ENCODE assay signal across 8 mouse cellular contexts in the genomic region with DNA sequence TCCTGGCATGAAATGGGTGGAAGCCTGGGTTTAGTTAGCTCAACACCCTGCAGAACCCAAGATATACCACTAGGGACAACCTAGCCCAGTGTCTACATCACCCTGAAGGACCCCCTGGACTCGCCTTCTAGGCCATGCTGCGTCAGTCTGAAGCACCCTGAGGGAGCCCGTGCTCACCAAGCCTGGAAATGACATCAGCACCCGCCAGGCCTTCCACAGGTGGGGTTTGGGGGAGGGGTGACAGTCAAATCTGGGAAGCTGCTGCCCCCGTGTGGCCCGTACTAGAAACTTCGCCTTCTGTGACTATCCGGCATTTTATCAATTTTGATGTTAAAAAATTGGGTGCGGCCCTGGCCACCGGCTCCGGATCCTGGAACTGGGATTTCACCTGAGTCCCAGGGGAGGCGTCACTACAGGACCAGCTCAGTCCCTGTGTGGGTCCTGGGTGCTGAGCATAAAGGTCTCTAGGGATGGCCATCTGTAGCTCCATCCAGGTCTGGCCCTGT. TPM values are rescaled to one million over a fixed set of nuclear protein-coding genes. Genes with fewer than 3 reads are reported as not detected.
A peak's percentile ranks its signal among the peaks of the same experiment; 100 is the strongest.
DNase-seq lines count a peak whose midpoint lies in the region; ATAC-seq and TF ChIP-seq lines count a peak whose summit lies in the region.

No protein-coding gene starts in this region.

- WGBS in bone marrow, adult 2 months: 2% methylated on average over 12 of the region's 12 CpGs
- WGBS in heart, embryonic 10.5 days: 6% methylated on average over 12 of the region's 12 CpGs
- WGBS in kidney, embryonic 14.5 days: 7% methylated on average over 12 of the region's 12 CpGs
- 3% methylated on average over 12 of the region's 12 CpGs for WGBS in limb, embryonic 15.5 days
- 2% methylated on average over 12 of the region's 12 CpGs for WGBS in midbrain, postnatal 0 days

- H3ac ChIP-seq in C2C12 (ENCODE audit: control insufficient read depth, insufficient read length, low read depth): no peak overlapping the region

- H3K9ac ChIP-seq in kidney, embryonic 14.5 days (ENCODE audit: low read depth, low read length): no peak overlapping the region
- no peak overlapping the region for H3K9ac ChIP-seq in limb, embryonic 15.5 days
- H3K9ac ChIP-seq in midbrain, postnatal 0 days (replicated peaks; ENCODE audit: low read length, poor library complexity, severe bottlenecking): no peak overlapping the region

- H3K4me3 ChIP-seq in C2C12 (ENCODE audit: insufficient read depth, poor library complexity, severe bottlenecking): no peak overlapping the region
- H3K4me3 ChIP-seq in bone marrow, adult 2 months (replicated peaks; ENCODE audit: control insufficient read depth, low read depth, low read length): no peak overlapping the region
- no peak overlapping the region for H3K4me3 ChIP-seq in heart, embryonic 10.5 days
- no peak overlapping the region for H3K4me3 ChIP-seq in kidney, embryonic 14.5 days (ENCODE audit: low read length)
- H3K4me3 ChIP-seq in limb, embryonic 15.5 days: no peak overlapping the region
- peak overlapping the region; percentile 17 for H3K4me3 ChIP-seq in midbrain, postnatal 0 days (ENCODE audit: low read depth, low read length)

- peak; percentile 78 for ATAC-seq in erythroblast, adult 5-6 weeks (replicated peaks; ENCODE audit: low FRiP score, poor library complexity, severe bottlenecking)
- peak; percentile 90 for ATAC-seq in kidney, embryonic 14.5 days (ENCODE audit: low FRiP score, low TSS enrichment)
- ATAC-seq in limb, embryonic 15.5 days (ENCODE audit: insufficient number of reproducible peaks, low FRiP score, low TSS enrichment, low read depth): peak; percentile 74
- peak; percentile 91 for ATAC-seq in midbrain, postnatal 0 days (ENCODE audit: low FRiP score)

- TF ChIP-seq CTCF in C2C12 (IDR thresholded peaks at IDR 0.05; ENCODE audit: control insufficient read depth, insufficient read depth, insufficient read length): peak; percentile 79
- TF ChIP-seq CTCF in bone marrow, adult 2 months (IDR thresholded peaks at IDR 0.05; ENCODE audit: control insufficient read depth, insufficient read depth, low read length): peak; percentile 65; the same call in 1 of the 2 replicates
- peak; percentile 91 for TF ChIP-seq CTCF in midbrain, postnatal 0 days (IDR thresholded peaks at IDR 0.05)

- H3K4me2 ChIP-seq in kidney, embryonic 14.5 days (replicated peaks; ENCODE audit: low read depth, low read length): no peak overlapping the region
- 0 out of 2 replicates have a peak overlapping the region, but pooled peaks have one; percentile 10 for H3K4me2 ChIP-seq in limb, embryonic 15.5 days
- peak overlapping the region; percentile 32; the same call in 1 of the 2 replicates for H3K4me2 ChIP-seq in midbrain, postnatal 0 days (ENCODE audit: low read depth, low read length, poor library complexity, severe bottlenecking)

- DNase-seq in heart, embryonic 10.5 days (ENCODE audit: low spot score): peak; percentile 92
- peak; percentile 94 for DNase-seq in midbrain, postnatal 0 days (ENCODE audit: low spot score)
- DNase-seq in spleen, postnatal 36 days (ENCODE audit: low spot score in 2 of 2): peak; percentile 83 to 88

- H3K27me3 ChIP-seq in C2C12 (ENCODE audit: control insufficient read depth, insufficient read depth, insufficient read length): no peaks in the 10 kb centered on the region
- no peaks in the 10 kb centered on the region for H3K27me3 ChIP-seq in heart, embryonic 10.5 days (ENCODE audit: insufficient read depth, poor library complexity, severe bottlenecking)
- no peaks in the 10 kb centered on the region for H3K27me3 ChIP-seq in kidney, embryonic 14.5 days (ENCODE audit: control insufficient read depth, insufficient read depth, low read length)
- no peaks in the 10 kb centered on the region for H3K27me3 ChIP-seq in limb, embryonic 15.5 days
- H3K27me3 ChIP-seq in midbrain, postnatal 0 days (ENCODE audit: insufficient read depth, low read length): no peaks in the 10 kb centered on the region

- peaks cover 3% of the 10 kb centered on the region; the same call in 1 of the 2 replicates for H3K9me3 ChIP-seq in heart, embryonic 10.5 days
- no peaks in the 10 kb centered on the region for H3K9me3 ChIP-seq in kidney, embryonic 14.5 days (ENCODE audit: control insufficient read depth, low read length)
- H3K9me3 ChIP-seq in limb, embryonic 15.5 days: no peaks in the 10 kb centered on the region
- no peaks in the 10 kb centered on the region for H3K9me3 ChIP-seq in midbrain, postnatal 0 days (ENCODE audit: low read length)

- no peaks in the 10 kb centered on the region for H3K79me2 ChIP-seq in C2C12 (ENCODE audit: control insufficient read depth, insufficient read depth)

- H3K4me1 ChIP-seq in bone marrow, adult 2 months (ENCODE audit: control insufficient read depth, insufficient read depth, low read length): no peaks in the 10 kb centered on the region; the same call in 1 of the 2 replicates
- H3K4me1 ChIP-seq in heart, embryonic 10.5 days: peaks cover 7% of the 10 kb centered on the region; the same call in 1 of the 2 replicates
- no peaks in the 10 kb centered on the region for H3K4me1 ChIP-seq in kidney, embryonic 14.5 days (ENCODE audit: control insufficient read depth, insufficient read depth, low read length)
- peaks cover 8% of the 10 kb centered on the region for H3K4me1 ChIP-seq in limb, embryonic 15.5 days
- H3K4me1 ChIP-seq in midbrain, postnatal 0 days (ENCODE audit: insufficient read depth, low read length): 0 out of 2 replicates have a peak, but pooled peaks cover 5% of the 10 kb centered on the region

- no peaks in the 10 kb centered on the region for H3K79me3 ChIP-seq in C2C12 (ENCODE audit: low read depth)

- H3K27ac ChIP-seq in bone marrow, adult 2 months (ENCODE audit: control insufficient read depth, insufficient read depth, low read depth, low read length, poor library complexity): no peak overlapping the region
- 0 out of 2 replicates have a peak overlapping the region, but pooled peaks have one; percentile 2 for H3K27ac ChIP-seq in heart, embryonic 10.5 days
- H3K27ac ChIP-seq in kidney, embryonic 14.5 days (ENCODE audit: low read depth, low read length): no peak overlapping the region
- peak overlapping the region; percentile 35 for H3K27ac ChIP-seq in limb, embryonic 15.5 days
- peak overlapping the region; percentile 67 for H3K27ac ChIP-seq in midbrain, postnatal 0 days (ENCODE audit: low read depth, low read length)

- TF ChIP-seq POLR2A in bone marrow, adult 2 months (IDR thresholded peaks at IDR 0.05; ENCODE audit: borderline replicate concordance, control insufficient read depth, low read depth, low read length): no peak

- H3K36me3 ChIP-seq in C2C12 (ENCODE audit: control insufficient read depth, insufficient read depth): no peaks in the 10 kb centered on the region
- no peaks in the 10 kb centered on the region for H3K36me3 ChIP-seq in heart, embryonic 10.5 days
- H3K36me3 ChIP-seq in kidney, embryonic 14.5 days (ENCODE audit: control insufficient read depth, insufficient read depth, low read length): no peaks in the 10 kb centered on the region
- H3K36me3 ChIP-seq in limb, embryonic 15.5 days: no peaks in the 10 kb centered on the region
- H3K36me3 ChIP-seq in midbrain, postnatal 0 days (ENCODE audit: insufficient read depth, low read length): no peaks in the 10 kb centered on the region

RNA-seq across cellular contexts. Expression of a gene that starts 6.7 kb away (rescaled TPM):
- polyA plus RNA-seq in C2C12 (2012; fragmentation: generic; extraction: Trizol): 77.6 TPM
- polyA plus RNA-seq in bone marrow, adult 2 months (2011; ENCODE audit: insufficient read depth, insufficient read length, low replicate concordance, missing spikeins): 12.3 and 23.8 TPM in 2 replicates
- 1.9 and 2.1 TPM in 2 replicates for total RNA-seq in erythroblast, adult 5-6 weeks (2015; ENCODE audit: low replicate concordance)
- 5.9 and 10.9 TPM in 2 replicates for total RNA-seq in erythroblast, adult 5-6 weeks (2017; ENCODE audit: low replicate concordance)
- 73.2 and 79.1 TPM in 2 replicates for polyA plus RNA-seq in heart, embryonic 10.5 days (2016; fragmentation: Nextera tagmentation; extraction: Ambion mirVana)
- polyA plus RNA-seq in kidney, embryonic 14.5 days (2014; fragmentation: Nextera tagmentation; extraction: Ambion mirVana): 77.7 and 89.2 TPM in 2 replicates
- 80.4 and 81.7 TPM in 2 replicates for polyA plus RNA-seq in limb, embryonic 15.5 days (2015; fragmentation: Nextera tagmentation; extraction: Ambion mirVana)
- 108 and 130 TPM in 2 replicates for total RNA-seq in midbrain, postnatal 0 days (2014; rRNA removed)
- polyA plus RNA-seq in midbrain, postnatal 0 days (2015; fragmentation: Nextera tagmentation; extraction: Ambion mirVana): 107 and 108 TPM in 2 replicates

RNA-seq across cellular contexts. Expression of a gene that starts 7.6 kb away (rescaled TPM):
- 532 TPM for polyA plus RNA-seq in C2C12 (2012; fragmentation: generic; extraction: Trizol)
- polyA plus RNA-seq in bone marrow, adult 2 months (2011; ENCODE audit: insufficient read depth, insufficient read length, low replicate concordance, missing spikeins): 183 and 306 TPM in 2 replicates
- total RNA-seq in erythroblast, adult 5-6 weeks (2015; ENCODE audit: low replicate concordance): 68.5 and 77.8 TPM in 2 replicates
- total RNA-seq in erythroblast, adult 5-6 weeks (2017; ENCODE audit: low replicate concordance): 31.4 and 81.9 TPM in 2 replicates
- polyA plus RNA-seq in heart, embryonic 10.5 days (2016; fragmentation: Nextera tagmentation; extraction: Ambion mirVana): 467 and 523 TPM in 2 replicates
- 408 and 609 TPM in 2 replicates for polyA plus RNA-seq in kidney, embryonic 14.5 days (2014; fragmentation: Nextera tagmentation; extraction: Ambion mirVana)
- 517 and 519 TPM in 2 replicates for polyA plus RNA-seq in limb, embryonic 15.5 days (2015; fragmentation: Nextera tagmentation; extraction: Ambion mirVana)
- 539 and 662 TPM in 2 replicates for total RNA-seq in midbrain, postnatal 0 days (2014; rRNA removed)
- 805 and 854 TPM in 2 replicates for polyA plus RNA-seq in midbrain, postnatal 0 days (2015; fragmentation: Nextera tagmentation; extraction: Ambion mirVana)

RNA-seq across cellular contexts. Expression of a gene that starts 22.7 kb away (rescaled TPM):
- polyA plus RNA-seq in C2C12 (2012; fragmentation: generic; extraction: Trizol): 7.1 TPM
- polyA plus RNA-seq in bone marrow, adult 2 months (2011; ENCODE audit: insufficient read depth, insufficient read length, low replicate concordance, missing spikeins): 18.5 and 41.7 TPM in 2 replicates
- not detected in 2 replicates for total RNA-seq in erythroblast, adult 5-6 weeks (2015; ENCODE audit: low replicate concordance)
- total RNA-seq in erythroblast, adult 5-6 weeks (2017; ENCODE audit: low replicate concordance): not detected in 2 replicates
- 17.4 and 18.3 TPM in 2 replicates for polyA plus RNA-seq in heart, embryonic 10.5 days (2016; fragmentation: Nextera tagmentation; extraction: Ambion mirVana)
- 29.3 and 30.4 TPM in 2 replicates for polyA plus RNA-seq in kidney, embryonic 14.5 days (2014; fragmentation: Nextera tagmentation; extraction: Ambion mirVana)
- polyA plus RNA-seq in limb, embryonic 15.5 days (2015; fragmentation: Nextera tagmentation; extraction: Ambion mirVana): 39.7 and 41.7 TPM in 2 replicates
- 31.2 and 35.6 TPM in 2 replicates for total RNA-seq in midbrain, postnatal 0 days (2014; rRNA removed)
- 56.8 and 57.3 TPM in 2 replicates for polyA plus RNA-seq in midbrain, postnatal 0 days (2015; fragmentation: Nextera tagmentation; extraction: Ambion mirVana)

RNA-seq across cellular contexts. Expression of a gene that starts 27.6 kb away (rescaled TPM):
- polyA plus RNA-seq in C2C12 (2012; fragmentation: generic; extraction: Trizol): 0.16 TPM
- 5.4 and 9.4 TPM in 2 replicates for polyA plus RNA-seq in bone marrow, adult 2 months (2011; ENCODE audit: insufficient read depth, insufficient read length, low replicate concordance, missing spikeins)
- total RNA-seq in erythroblast, adult 5-6 weeks (2015; ENCODE audit: low replicate concordance): 2.1 and 12.1 TPM in 2 replicates
- 6.3 and 14.8 TPM in 2 replicates for total RNA-seq in erythroblast, adult 5-6 weeks (2017; ENCODE audit: low replicate concordance)
- polyA plus RNA-seq in heart, embryonic 10.5 days (2016; fragmentation: Nextera tagmentation; extraction: Ambion mirVana): 2.8 and 4.8 TPM in 2 replicates
- 0.23 and 0.60 TPM in 2 replicates for polyA plus RNA-seq in kidney, embryonic 14.5 days (2014; fragmentation: Nextera tagmentation; extraction: Ambion mirVana)
- 7.3 and 7.9 TPM in 2 replicates for polyA plus RNA-seq in limb, embryonic 15.5 days (2015; fragmentation: Nextera tagmentation; extraction: Ambion mirVana)
- 0.94 and 2.1 TPM in 2 replicates for total RNA-seq in midbrain, postnatal 0 days (2014; rRNA removed)
- 1.1 and 1.2 TPM in 2 replicates for polyA plus RNA-seq in midbrain, postnatal 0 days (2015; fragmentation: Nextera tagmentation; extraction: Ambion mirVana)

RNA-seq across cellular contexts. Expression of a gene that starts 49.2 kb away (rescaled TPM):
- polyA plus RNA-seq in C2C12 (2012; fragmentation: generic; extraction: Trizol): 8.6 TPM
- polyA plus RNA-seq in bone marrow, adult 2 months (2011; ENCODE audit: insufficient read depth, insufficient read length, low replicate concordance, missing spikeins): 23.2 and 27.8 TPM in 2 replicates
- 1.7 and 2.7 TPM in 2 replicates for total RNA-seq in erythroblast, adult 5-6 weeks (2015; ENCODE audit: low replicate concordance)
- total RNA-seq in erythroblast, adult 5-6 weeks (2017; ENCODE audit: low replicate concordance): not detected in 2 replicates
- polyA plus RNA-seq in heart, embryonic 10.5 days (2016; fragmentation: Nextera tagmentation; extraction: Ambion mirVana): 29.0 and 33.9 TPM in 2 replicates
- 12.6 and 15.5 TPM in 2 replicates for polyA plus RNA-seq in kidney, embryonic 14.5 days (2014; fragmentation: Nextera tagmentation; extraction: Ambion mirVana)
- polyA plus RNA-seq in limb, embryonic 15.5 days (2015; fragmentation: Nextera tagmentation; extraction: Ambion mirVana): 9.9 and 11.7 TPM in 2 replicates
- total RNA-seq in midbrain, postnatal 0 days (2014; rRNA removed): 8.4 and 13.3 TPM in 2 replicates
- 4.7 and 7.5 TPM in 2 replicates for polyA plus RNA-seq in midbrain, postnatal 0 days (2015; fragmentation: Nextera tagmentation; extraction: Ambion mirVana)

Comparison
In these comparisons a context has a peak if more than half of its experiments do, and no peak if none do; other contexts are left out.
1. H3K27ac ChIP-seq: peak in heart, embryonic 10.5 days (single experiment), limb, embryonic 15.5 days (single experiment) and midbrain, postnatal 0 days (single experiment); none in bone marrow, adult 2 months (single experiment) and kidney, embryonic 14.5 days (single experiment).
2. Peak in every context shown above with its lines, with median percentiles within 50 percentile points of each other: CTCF ChIP-seq, ATAC-seq and DNase-seq.